Mouse (Mus musculus): Measurements from ENCODE around the gene Ddx23. TPM values are rescaled to one million over a fixed set of nuclear protein-coding genes. Genes with fewer than 3 reads are reported as not detected.
A peak's percentile ranks its signal among the peaks of the same experiment; 100 is the strongest.

The Ddx23 gene
- polyA plus RNA-seq, 1 experiment from 2014 or later = 24.8 TPM

DNA sequence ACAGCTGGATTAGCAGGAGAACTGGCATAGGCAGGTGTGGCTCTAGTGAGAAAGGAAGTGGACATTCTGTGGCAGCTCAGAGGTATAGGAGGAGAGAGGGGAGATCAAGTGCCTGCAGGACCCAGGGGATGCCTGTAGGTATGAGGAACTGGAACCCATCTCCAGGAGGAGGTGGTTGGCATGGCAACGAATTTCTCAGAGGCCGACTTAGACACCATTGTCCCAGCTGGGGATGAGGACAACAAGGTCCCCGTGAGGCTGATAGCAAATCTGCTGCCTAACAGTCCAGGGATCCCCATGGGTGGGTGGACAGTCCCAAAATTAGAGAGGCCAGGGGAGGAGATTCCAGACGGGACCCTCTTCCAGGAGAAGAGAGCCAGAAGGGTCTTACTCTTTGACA lies 29.8 kb downstream of the Ddx23 start:
- Histone ChIP-seq H3K9ac (ENCODE audit: low read length) (peak overlapping the region; percentile 56; the same call in 1 of the 2 replicates), H3K27ac (replicated peaks; ENCODE audit: low read depth, low read length) (0 out of 2 replicates have a peak overlapping the region, but pooled peaks have one; percentile 21), H3K4me3 (ENCODE audit: low read depth, low read length) (peak overlapping the region; percentile 43), H3K9me3 (ENCODE audit: control insufficient read depth, low read length) (no peaks in the 10 kb centered on the region), H3K27me3 (ENCODE audit: control insufficient read depth, insufficient read depth, low read length) (peaks cover 49% of the 10 kb centered on the region), H3K4me1 (ENCODE audit: control insufficient read depth, insufficient read depth, low read length) (peaks cover 36% of the 10 kb centered on the region), H3K36me3 (ENCODE audit: control insufficient read depth, insufficient read depth, low read length) (no peaks in the 10 kb centered on the region), H3K4me2 (ENCODE audit: low read depth, severe bottlenecking) (peak overlapping the region; percentile 99)
- DNase-seq (ENCODE audit: low spot score) (no peak), ATAC-seq (ENCODE audit: insufficient number of reproducible peaks, low FRiP score, low TSS enrichment, low read depth) (no peak)
- 1% methylated on average over 4 of the region's 4 CpGs for WGBS

- Histone ChIP-seq H3K4me1 (ENCODE audit: control insufficient read depth, insufficient read depth, low read length) (peaks cover 36% of the 10 kb centered on the region), H3K27me3 (ENCODE audit: control insufficient read depth, insufficient read depth, low read length) (peaks cover 49% of the 10 kb centered on the region), H3K36me3 (ENCODE audit: control insufficient read depth, insufficient read depth, low read length) (no peaks in the 10 kb centered on the region), H3K4me3 (ENCODE audit: low read depth, low read length) (peak overlapping the region; percentile 43), H3K4me2 (ENCODE audit: low read depth, severe bottlenecking) (peak overlapping the region; percentile 99), H3K9ac (ENCODE audit: low read length) (peak overlapping the region; percentile 56), H3K27ac (replicated peaks; ENCODE audit: low read depth, low read length) (no peak overlapping the region), H3K9me3 (ENCODE audit: control insufficient read depth, low read length) (no peaks in the 10 kb centered on the region)
- under 1% methylated on average over 25 of the region's 25 CpGs for WGBS
- ATAC-seq (ENCODE audit: insufficient number of reproducible peaks, low FRiP score, low TSS enrichment, low read depth) (peak; percentile 58), DNase-seq (ENCODE audit: low spot score) (peak; percentile 79)
Observed at GRCm38 (mm10) chr15:98632107-98632744, 30.5 kb downstream of the Ddx23 start.

DNA sequence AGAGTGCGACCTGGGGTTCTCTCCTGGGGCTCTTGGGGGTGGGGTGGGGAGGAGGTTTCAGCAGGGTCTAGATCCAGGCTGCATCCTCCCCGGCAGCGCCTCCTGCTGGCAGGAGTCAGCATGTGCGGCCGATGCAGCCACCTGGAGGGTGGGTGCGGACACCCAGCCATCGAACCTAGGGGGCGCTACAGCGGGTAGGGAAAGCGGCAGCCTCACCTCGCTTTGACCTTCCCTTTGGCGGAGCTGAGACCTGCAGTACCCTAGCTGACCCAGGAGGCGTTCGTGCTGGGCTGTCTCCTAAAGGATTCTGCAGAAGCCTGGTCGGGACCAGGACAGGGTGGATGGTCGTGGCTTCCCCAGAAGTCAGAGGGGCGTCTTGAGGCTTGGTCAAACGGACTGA lies 31.2 kb downstream of the Ddx23 start:
- no peak overlapping the region for H3K27ac ChIP-seq (replicated peaks; ENCODE audit: low read depth, low read length)
- peak overlapping the region; percentile 43; the same call in 1 of the 2 replicates for H3K4me3 ChIP-seq (ENCODE audit: low read depth, low read length)
- ATAC-seq (ENCODE audit: insufficient number of reproducible peaks, low FRiP score, low TSS enrichment, low read depth) = 0 out of 2 replicates have a peak, but pooled peaks have one; percentile 4
- peak; percentile 93 for DNase-seq (ENCODE audit: low spot score)
- no peaks in the 10 kb centered on the region for H3K36me3 ChIP-seq (ENCODE audit: control insufficient read depth, insufficient read depth, low read length)
- peaks cover 44% of the 10 kb centered on the region for H3K27me3 ChIP-seq (ENCODE audit: control insufficient read depth, insufficient read depth, low read length)
- peaks cover 36% of the 10 kb centered on the region for H3K4me1 ChIP-seq (ENCODE audit: control insufficient read depth, insufficient read depth, low read length)
- peak overlapping the region; percentile 56 for H3K9ac ChIP-seq (ENCODE audit: low read length)
- 1% methylated on average over 18 of the region's 18 CpGs for WGBS
- H3K9me3 ChIP-seq (ENCODE audit: control insufficient read depth, low read length) = no peaks in the 10 kb centered on the region
- H3K4me2 ChIP-seq (ENCODE audit: low read depth, severe bottlenecking) = peak overlapping the region; percentile 99

DNA sequence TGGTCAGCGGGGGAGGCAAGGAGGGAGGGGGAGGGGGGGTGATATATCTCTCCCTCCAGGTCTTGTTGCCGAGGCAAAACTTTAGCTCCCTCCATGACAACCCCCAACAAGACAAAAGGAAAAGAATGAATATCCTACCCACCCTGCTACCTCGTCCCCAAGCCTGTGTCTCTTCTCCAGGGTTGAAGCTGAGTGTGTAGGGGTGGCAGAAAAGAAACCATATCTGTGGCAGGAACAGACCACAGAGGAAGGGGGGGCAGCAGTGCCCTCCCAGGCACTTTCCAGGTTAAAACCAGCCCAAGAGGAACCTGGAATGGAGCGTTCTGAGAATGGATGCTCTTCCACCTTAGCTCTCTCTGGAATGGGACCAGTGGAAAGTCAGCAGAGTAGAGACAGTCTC lies 32.2 kb downstream of the Ddx23 start, which contains the start of gene Cacnb3:
Cacnb3 (plus strand) TSS at position 301 of the 400 bp plus-strand sequence.
- H3K9ac ChIP-seq (ENCODE audit: low read length) = peak within 1 kb of the TSS; percentile 56; the same call in 1 of the 2 replicates
- DNase-seq (ENCODE audit: low spot score) = no peak
- peaks cover 40% of the 10 kb centered on the region for H3K27me3 ChIP-seq (ENCODE audit: control insufficient read depth, insufficient read depth, low read length)
- no peaks in the 10 kb centered on the region for H3K9me3 ChIP-seq (ENCODE audit: control insufficient read depth, low read length)
- H3K4me3 ChIP-seq (ENCODE audit: low read depth, low read length) = peak within 1 kb of the TSS; percentile 43; the same call in 1 of the 2 replicates
- ATAC-seq (ENCODE audit: insufficient number of reproducible peaks, low FRiP score, low TSS enrichment, low read depth) = no peak
- H3K36me3 ChIP-seq (ENCODE audit: control insufficient read depth, insufficient read depth, low read length) = no peaks in the 10 kb centered on the region
- 44% methylated on average over 4 of the region's 4 CpGs for WGBS
- no peak within 1 kb of the TSS for H3K27ac ChIP-seq (replicated peaks; ENCODE audit: low read depth, low read length)
- peak within 1 kb of the TSS; percentile 99 for H3K4me2 ChIP-seq (ENCODE audit: low read depth, severe bottlenecking)
- peaks cover 32% of the 10 kb centered on the region for H3K4me1 ChIP-seq (ENCODE audit: control insufficient read depth, insufficient read depth, low read length)

- ATAC-seq (ENCODE audit: insufficient number of reproducible peaks, low FRiP score, low TSS enrichment, low read depth) = no peak
- H3K4me1 ChIP-seq (ENCODE audit: control insufficient read depth, insufficient read depth, low read length) = peaks cover 29% of the 10 kb centered on the region
- peaks cover 35% of the 10 kb centered on the region for H3K27me3 ChIP-seq (ENCODE audit: control insufficient read depth, insufficient read depth, low read length)
- H3K36me3 ChIP-seq (ENCODE audit: control insufficient read depth, insufficient read depth, low read length) = no peaks in the 10 kb centered on the region
- no peak for DNase-seq (ENCODE audit: low spot score)
- H3K9ac ChIP-seq (ENCODE audit: low read length) = no peak overlapping the region; the same call in 1 of the 2 replicates
- no peak overlapping the region for H3K4me3 ChIP-seq (ENCODE audit: low read depth, low read length)
- H3K27ac ChIP-seq (replicated peaks; ENCODE audit: low read depth, low read length) = no peak overlapping the region
- no peaks in the 10 kb centered on the region for H3K9me3 ChIP-seq (ENCODE audit: control insufficient read depth, low read length)
- H3K4me2 ChIP-seq (ENCODE audit: low read depth, severe bottlenecking) = no peak overlapping the region
- 48% methylated on average over 6 of the region's 6 CpGs for WGBS
Observed at GRCm38 (mm10) chr15:98629464-98629863, 33.2 kb downstream of the Ddx23 start.

DNA sequence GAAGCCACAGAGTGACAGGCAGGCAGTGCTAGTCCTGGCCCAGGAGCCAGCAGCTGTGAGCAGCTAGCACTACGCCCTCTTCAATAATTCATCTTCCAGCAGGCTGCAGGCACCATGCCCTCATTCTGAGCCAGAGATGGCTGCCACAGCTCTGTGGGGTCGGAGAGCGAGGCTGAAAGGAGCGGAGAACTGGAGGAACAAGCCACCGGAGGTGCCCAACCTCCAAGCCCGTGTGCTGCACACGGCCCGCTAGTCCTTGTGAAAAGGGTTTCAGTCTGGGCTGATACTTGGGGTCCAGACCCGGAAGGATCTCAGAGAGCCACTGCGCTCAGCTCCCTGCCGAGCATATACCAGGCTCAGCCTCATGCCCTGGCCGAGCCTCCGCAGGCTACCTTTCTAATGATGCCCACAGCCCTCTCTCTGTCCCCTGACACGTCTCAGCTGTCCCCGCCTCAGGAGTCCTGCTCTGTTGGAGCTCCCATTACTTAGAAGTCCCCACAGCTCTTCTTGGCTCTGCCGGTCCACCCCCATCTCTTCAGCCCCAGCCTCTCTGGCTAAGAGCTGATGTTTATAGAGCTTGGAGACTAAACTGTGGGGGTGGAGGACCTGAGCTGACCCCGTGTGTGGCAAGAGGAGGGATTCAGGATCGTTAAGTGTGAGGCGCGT lies 34.0 kb downstream of the Ddx23 start:
- no peak overlapping the region for H3K27ac ChIP-seq (replicated peaks; ENCODE audit: low read depth, low read length)
- H3K4me3 ChIP-seq (ENCODE audit: low read depth, low read length) = no peak overlapping the region
- 0 out of 2 replicates have a peak, but pooled peaks have one; percentile 7 for ATAC-seq (ENCODE audit: insufficient number of reproducible peaks, low FRiP score, low TSS enrichment, low read depth)

DNA sequence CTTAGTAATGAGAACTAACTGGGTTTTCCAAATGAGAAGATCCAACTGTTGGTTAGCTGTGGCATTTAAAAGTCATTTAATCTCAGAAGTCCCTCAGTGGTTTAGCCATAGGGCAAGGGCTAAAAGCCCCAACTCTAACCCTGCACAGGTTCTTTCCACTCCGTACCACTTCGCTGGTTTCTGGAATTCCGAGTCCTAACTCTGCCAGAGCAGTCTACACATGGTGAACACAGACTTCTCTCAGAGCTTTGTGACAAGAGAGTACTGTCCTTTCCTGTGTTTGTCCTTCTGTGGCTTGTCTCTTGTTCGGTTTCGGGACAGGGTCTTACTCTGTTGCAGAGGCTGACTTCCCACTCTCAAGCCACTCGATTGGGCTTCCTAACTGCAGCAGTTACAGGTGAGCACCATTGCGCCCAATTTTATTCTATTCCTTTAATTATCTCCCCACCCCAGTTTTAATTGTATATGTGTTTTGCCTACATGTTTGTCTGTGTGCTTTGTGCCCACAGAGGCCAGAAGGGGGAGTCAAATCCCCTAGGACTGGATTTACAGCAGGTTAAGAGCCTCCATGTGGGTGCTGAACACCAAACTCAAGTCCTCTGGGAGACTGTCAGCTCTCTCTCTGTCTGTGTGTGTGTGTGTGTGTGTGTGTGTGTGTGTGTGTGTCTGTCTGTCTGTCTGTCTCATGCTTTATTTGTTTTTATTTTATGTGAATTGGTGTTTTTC lies 36.0 kb downstream of the Ddx23 start:
- 85% methylated on average over 7 of the region's 7 CpGs for WGBS
- H3K27ac ChIP-seq (replicated peaks; ENCODE audit: low read depth, low read length) = no peak overlapping the region
- no peak overlapping the region for H3K4me3 ChIP-seq (ENCODE audit: low read depth, low read length)
- no peak overlapping the region for H3K4me2 ChIP-seq (ENCODE audit: low read depth, severe bottlenecking)
- no peaks in the 10 kb centered on the region for H3K36me3 ChIP-seq (ENCODE audit: control insufficient read depth, insufficient read depth, low read length)
- H3K27me3 ChIP-seq (ENCODE audit: control insufficient read depth, insufficient read depth, low read length) = peaks cover 16% of the 10 kb centered on the region
- H3K9ac ChIP-seq (ENCODE audit: low read length) = no peak overlapping the region
- H3K4me1 ChIP-seq (ENCODE audit: control insufficient read depth, insufficient read depth, low read length) = peaks cover 11% of the 10 kb centered on the region
- ATAC-seq (ENCODE audit: insufficient number of reproducible peaks, low FRiP score, low TSS enrichment, low read depth) (no peak), DNase-seq (ENCODE audit: low spot score) (no peak)
- no peaks in the 10 kb centered on the region for H3K9me3 ChIP-seq (ENCODE audit: control insufficient read depth, low read length)

More for the DNA sequence above, 34.0 kb downstream of the Ddx23 start:
- Histone ChIP-seq H3K4me1 (ENCODE audit: control insufficient read depth, insufficient read depth, low read length) (peaks cover 23% of the 10 kb centered on the region), H3K9me3 (ENCODE audit: control insufficient read depth, low read length) (no peaks in the 10 kb centered on the region), H3K36me3 (ENCODE audit: control insufficient read depth, insufficient read depth, low read length) (no peaks in the 10 kb centered on the region), H3K27me3 (ENCODE audit: control insufficient read depth, insufficient read depth, low read length) (peaks cover 28% of the 10 kb centered on the region), H3K4me2 (ENCODE audit: low read depth, severe bottlenecking) (peak overlapping the region; percentile 4), H3K9ac (ENCODE audit: low read length) (peak overlapping the region; percentile 45; the same call in 1 of the 2 replicates)
- DNase-seq (ENCODE audit: low spot score) = peak; percentile 66
- WGBS = 12% methylated on average over 20 of the region's 20 CpGs

- Histone ChIP-seq H3K27me3 (ENCODE audit: control insufficient read depth, insufficient read depth, low read length) (peaks cover 11% of the 10 kb centered on the region), H3K9me3 (ENCODE audit: control insufficient read depth, low read length) (no peaks in the 10 kb centered on the region), H3K27ac (replicated peaks; ENCODE audit: low read depth, low read length) (no peak overlapping the region), H3K4me2 (ENCODE audit: low read depth, severe bottlenecking) (no peak overlapping the region), H3K4me1 (ENCODE audit: control insufficient read depth, insufficient read depth, low read length) (peaks cover 11% of the 10 kb centered on the region), H3K36me3 (ENCODE audit: control insufficient read depth, insufficient read depth, low read length) (no peaks in the 10 kb centered on the region), H3K4me3 (ENCODE audit: low read depth, low read length) (no peak overlapping the region), H3K9ac (ENCODE audit: low read length) (no peak overlapping the region)
- DNase-seq (ENCODE audit: low spot score) = no peak
- 34% methylated on average over 8 of the region's 8 CpGs for WGBS
- no peak for ATAC-seq (ENCODE audit: insufficient number of reproducible peaks, low FRiP score, low TSS enrichment, low read depth)
Observed at GRCm38 (mm10) chr15:98626078-98626477, 36.6 kb downstream of the Ddx23 start.
